Mouse (Mus musculus) midbrain, postnatal 0 days (tissue): ENCODE data around the gene Casc1. TPM values are rescaled to one million over a fixed set of nuclear protein-coding genes. Genes with fewer than 3 reads are reported as not detected.

Source experiments
- ATAC-seq: fragments of 200-750 bp; cut with Nextera tagmentation; 2 replicates; pipeline ENCODE4 v1.8.0; 2017; ENCODE audit warnings: moderate number of reproducible peaks, mild to moderate bottlenecking, moderate TSS enrichment, moderate library complexity; ENCODE audit not compliant: low FRiP score
- DNase-seq: peaks from one replicate; pipeline ENCODE4 v3.0.0-alpha.2; 2015; ENCODE audit warnings: low spot score
- H3K27ac ChIP-seq: fragments of 300-500 bp; sonication (generic); 2 replicates; pipeline ENCODE4 v1.5.1; 2014; ENCODE audit warnings: low read depth, mild to moderate bottlenecking, low read length, mixed read lengths
- H3K27me3 ChIP-seq: fragments of 300-500 bp; sonication (generic); 2 replicates; pipeline ENCODE4 v1.6.1; 2014; ENCODE audit warnings: low read length, control low read depth, mixed read lengths; ENCODE audit not compliant: insufficient read depth
- H3K36me3 ChIP-seq: fragments of 300-500 bp; sonication (generic); 2 replicates; pipeline ENCODE4 v1.6.1; 2014; ENCODE audit warnings: low read length, control low read depth, mixed read lengths; ENCODE audit not compliant: insufficient read depth
- H3K4me1 ChIP-seq: fragments of 300-500 bp; sonication (generic); 2 replicates; pipeline ENCODE4 v1.6.1; 2014; ENCODE audit warnings: mild to moderate bottlenecking, control low read depth, antibody characterized with exemption, low read length, mixed read lengths; ENCODE audit not compliant: insufficient read depth
- H3K4me2 ChIP-seq: fragments of 300-500 bp; sonication (generic); 2 replicates; pipeline ENCODE4 v1.6.1; 2014; ENCODE audit warnings: low read depth, mild to moderate bottlenecking, low read length, mixed read lengths; ENCODE audit not compliant: poor library complexity, severe bottlenecking
- H3K4me3 ChIP-seq: fragments of 300-500 bp; sonication (generic); 2 replicates; pipeline ENCODE4 v1.5.1; 2014; ENCODE audit warnings: low read depth, mild to moderate bottlenecking, low read length, moderate library complexity
- H3K9ac ChIP-seq: fragments of 300-500 bp; sonication (generic); replicated peaks from 2 replicates; pipeline ENCODE4 v1.6.1; 2014; ENCODE audit warnings: mild to moderate bottlenecking, low read length, moderate library complexity, mixed read lengths; ENCODE audit not compliant: poor library complexity, severe bottlenecking
- H3K9me3 ChIP-seq: fragments of 300-500 bp; sonication (generic); 2 replicates; pipeline ENCODE4 v1.6.1; 2016; ENCODE audit warnings: low read length, control low read depth
- CTCF ChIP-seq: IDR thresholded peaks from 2 replicates; pipeline ENCODE4 v1.5.1; 2016; ENCODE audit warnings: antibody characterized with exemption, mild to moderate bottlenecking
- WGBS: fragments of 180-500 bp; shearing (Covaris S2); extraction: QIAGEN DNeasy Blood & Tissue Kit; methylation state at CpG from one replicate; pipeline ENCODE4 v1.1.7; 2014; 5-methylcytosine and 5-hydroxymethylcytosine counted together
- polyA plus RNA-seq: library from polyadenylated mRNA; unstranded; fragments of >200 nt; fragmentation: Nextera tagmentation; extraction: Ambion mirVana; gene quantifications from 2 replicates; pipeline ENCODE4 v1.2.1, GENCODE M21; 2015
- total RNA-seq: library from RNA; depleted of rRNA; stranded (reverse); fragments of >200 nt; gene quantifications from 2 replicates; pipeline ENCODE4 v1.2.3, GENCODE M21; 2014

The Casc1 gene
- total and polyA plus RNA-seq, 2 experiments from 2014 or later: 0.58 to 2.2 TPM

- no peak for ATAC-seq
- H3K4me2 ChIP-seq: no peak overlapping the region
Observed at GRCm38 (mm10) chr6:145197949-145198686, 12.7 kb downstream of the Casc1 start.

GRCm38 (mm10) chr6:145193446-145193845, 17.4 kb downstream of the Casc1 start:
- ATAC-seq (no peak), DNase-seq (no peak)
- WGBS: 85% methylated on average over 11 of the region's 11 CpGs
- Histone ChIP-seq H3K27ac (no peak overlapping the region), H3K4me3 (no peak overlapping the region), H3K36me3 (no peaks in the 10 kb centered on the region), H3K4me1 (no peaks in the 10 kb centered on the region), H3K9me3 (no peaks in the 10 kb centered on the region), H3K9ac (no peak overlapping the region), H3K27me3 (no peaks in the 10 kb centered on the region), H3K4me2 (no peak overlapping the region)
- TF ChIP-seq CTCF: no peak

More at GRCm38 (mm10) chr6:145197949-145198686, 12.7 kb downstream of the Casc1 start:
- Histone ChIP-seq H3K27ac (no peak overlapping the region), H3K4me3 (no peak overlapping the region), H3K9ac (no peak overlapping the region), H3K4me1 (no peaks in the 10 kb centered on the region), H3K27me3 (no peaks in the 10 kb centered on the region), H3K36me3 (no peaks in the 10 kb centered on the region), H3K9me3 (no peaks in the 10 kb centered on the region)
- WGBS: 96% methylated on average over 8 of the region's 8 CpGs
- DNase-seq: no peak
- no peak for TF ChIP-seq CTCF

GRCm38 (mm10) chr6:145193038-145193437, 17.8 kb downstream of the Casc1 start:
- no peak overlapping the region for H3K4me3 ChIP-seq
- no peak overlapping the region for H3K4me2 ChIP-seq
- WGBS: 98% methylated on average over 3 of the region's 3 CpGs
- H3K27ac ChIP-seq: no peak overlapping the region
- no peaks in the 10 kb centered on the region for H3K4me1 ChIP-seq
- DNase-seq: no peak
- no peaks in the 10 kb centered on the region for H3K9me3 ChIP-seq
- no peaks in the 10 kb centered on the region for H3K27me3 ChIP-seq
- TF ChIP-seq CTCF: no peak
- no peak for ATAC-seq
- H3K36me3 ChIP-seq: no peaks in the 10 kb centered on the region
- no peak overlapping the region for H3K9ac ChIP-seq

- DNase-seq (peak; percentile 75), ATAC-seq (peak; percentile 83)
- TF ChIP-seq CTCF: peak; percentile 61
Observed at GRCm38 (mm10) chr6:145187093-145188088, 23.4 kb downstream of the Casc1 start.

GRCm38 (mm10) chr6:145186096-145186495, 24.7 kb downstream of the Casc1 start:
- no peak overlapping the region for H3K9ac ChIP-seq
- WGBS: 93% methylated on average over 1 of the region's 1 CpGs
- H3K36me3 ChIP-seq: no peaks in the 10 kb centered on the region
- no peak overlapping the region for H3K4me3 ChIP-seq
- no peak for DNase-seq
- no peaks in the 10 kb centered on the region for H3K4me1 ChIP-seq
- ATAC-seq: no peak
- TF ChIP-seq CTCF: no peak
- no peak overlapping the region for H3K27ac ChIP-seq
- no peaks in the 10 kb centered on the region for H3K27me3 ChIP-seq
- H3K4me2 ChIP-seq: no peak overlapping the region
- no peaks in the 10 kb centered on the region for H3K9me3 ChIP-seq

More at GRCm38 (mm10) chr6:145187093-145188088, 23.4 kb downstream of the Casc1 start:
- H3K27ac ChIP-seq: peak overlapping the region; percentile 57; the same call in 1 of the 2 replicates
- peak overlapping the region; percentile 33 for H3K4me2 ChIP-seq
- no peaks in the 10 kb centered on the region for H3K36me3 ChIP-seq
- 51% methylated on average over 27 of the region's 27 CpGs for WGBS
- no peaks in the 10 kb centered on the region for H3K27me3 ChIP-seq
- H3K4me3 ChIP-seq: peak overlapping the region; percentile 16; the same call in 1 of the 2 replicates
- H3K9me3 ChIP-seq: no peaks in the 10 kb centered on the region
- H3K9ac ChIP-seq: no peak overlapping the region; the same call in 1 of the 2 replicates
- no peaks in the 10 kb centered on the region for H3K4me1 ChIP-seq
